Mouse (Mus musculus) T-helper 1 cell (primary cell): ENCODE measurements at regions not wholly inside any gene's neighbourhood (a gene's known extent, or its start where the extent isn't known, plus 50 kb on each side); places are given as distances from the start of the nearest gene placed in this dataset.

Experiments used
- in situ Hi-C: fragments of 300-600 bp; cut with MboI, MseI; formaldehyde crosslinking; loops from one replicate; pipeline ENCODE4 v1.15.1; 2025; ENCODE audit warnings: high pct_unique_total_duplicates

DNA sequence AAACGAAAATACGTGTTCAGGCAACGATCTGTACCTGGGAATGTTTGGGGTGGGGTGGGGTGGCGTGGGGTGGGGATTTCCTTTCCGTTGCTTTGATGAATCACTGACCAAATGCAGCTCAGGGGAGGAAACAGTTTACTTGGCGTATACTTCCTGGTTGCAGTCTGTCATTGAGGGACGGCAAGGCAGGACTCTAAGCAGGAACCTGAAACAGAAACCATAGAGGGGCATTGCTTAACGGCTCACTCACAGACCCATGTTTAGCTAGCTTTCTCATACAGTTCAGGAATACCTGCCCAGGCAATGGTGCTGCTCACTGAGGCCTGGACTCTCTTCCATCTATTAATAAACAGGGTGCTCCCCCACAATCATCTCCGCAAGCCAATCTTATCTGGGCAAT lies 55.1 kb upstream of the Smox start:
- in situ Hi-C loops, result no loop called here

DNA sequence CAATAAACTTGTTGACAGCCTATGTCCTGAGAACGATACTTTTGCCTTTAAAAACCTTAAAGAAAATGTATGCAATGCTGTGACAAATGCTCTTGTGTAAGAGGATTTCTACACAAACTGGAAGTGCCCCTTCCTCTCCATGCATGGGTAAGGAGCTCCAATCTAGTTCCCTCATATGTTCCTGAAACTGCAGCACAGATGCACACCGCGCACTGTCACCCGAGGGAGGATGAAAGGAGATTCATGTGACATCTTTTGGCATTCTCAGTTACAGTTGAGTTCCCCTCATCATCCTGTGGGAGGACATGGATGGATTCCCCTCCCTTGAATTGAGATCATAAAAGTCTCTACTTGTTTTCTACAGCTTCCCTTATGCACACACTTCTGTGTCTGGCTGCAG lies 60.8 kb upstream of the Smox start:
- in situ Hi-C loops, result loop anchor here (5.0 kb wide), 1 partner anchor 77 kb away; no protein-coding TSS in a partner anchor

GRCm38 (mm10) chr2:131428089-131428488 lies 63.2 kb upstream of the Smox start:
- in situ Hi-C loops, result no loop called here

DNA sequence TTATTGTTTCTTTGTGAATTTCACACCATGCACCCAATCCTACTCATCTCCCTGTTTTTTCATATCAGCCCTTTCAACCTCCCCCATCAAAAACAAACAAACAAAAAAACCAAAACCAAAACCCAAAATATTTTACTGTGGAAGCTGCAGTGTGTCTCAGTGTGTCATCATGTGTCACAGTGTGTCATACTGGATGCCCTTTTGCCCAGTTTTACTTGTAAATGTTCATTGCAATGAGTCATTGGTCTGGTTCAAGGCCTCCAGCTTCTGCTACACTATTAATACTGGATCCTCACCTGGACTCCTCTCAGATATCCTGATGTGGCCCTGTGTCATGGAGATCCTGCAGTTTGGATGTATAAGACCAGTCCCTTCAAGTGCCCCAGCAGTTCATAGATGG lies 64.4 kb upstream of the Smox start:
- in situ Hi-C loops, result no loop called here

DNA sequence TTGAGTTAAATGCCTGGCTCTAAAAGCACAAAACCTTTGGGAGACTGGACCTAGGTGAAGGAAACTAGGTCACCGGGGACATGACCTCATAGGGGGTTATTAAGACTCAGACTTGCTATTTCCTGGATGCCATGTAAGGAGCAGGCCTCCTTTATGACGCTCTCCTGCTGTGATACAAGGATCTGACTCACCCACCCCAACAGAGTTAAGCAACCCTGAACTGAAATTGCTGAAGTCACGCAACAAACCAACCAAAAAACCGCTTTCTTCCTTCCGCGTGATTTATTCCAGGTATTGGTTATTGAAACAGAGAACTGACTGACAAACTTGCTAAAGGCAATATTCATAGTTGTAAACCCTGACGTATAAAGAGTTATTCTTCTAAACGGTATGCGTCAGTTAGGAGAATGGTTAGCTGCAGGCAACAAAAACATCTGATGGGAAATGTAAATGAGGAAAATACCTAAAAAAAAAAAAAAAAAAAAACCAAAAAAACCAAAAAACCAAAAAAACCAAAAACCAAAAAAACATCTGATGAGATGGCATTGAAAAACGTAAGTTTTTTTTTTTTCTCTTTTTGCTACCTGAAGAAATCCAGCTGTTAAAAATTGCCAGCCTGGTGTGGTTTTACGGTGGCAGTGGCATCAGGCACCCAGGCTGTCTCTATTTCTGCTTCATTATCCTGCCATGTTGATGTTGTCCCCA lies 67.5 kb upstream of the Smox start:
- in situ Hi-C loops, result no loop called here

DNA sequence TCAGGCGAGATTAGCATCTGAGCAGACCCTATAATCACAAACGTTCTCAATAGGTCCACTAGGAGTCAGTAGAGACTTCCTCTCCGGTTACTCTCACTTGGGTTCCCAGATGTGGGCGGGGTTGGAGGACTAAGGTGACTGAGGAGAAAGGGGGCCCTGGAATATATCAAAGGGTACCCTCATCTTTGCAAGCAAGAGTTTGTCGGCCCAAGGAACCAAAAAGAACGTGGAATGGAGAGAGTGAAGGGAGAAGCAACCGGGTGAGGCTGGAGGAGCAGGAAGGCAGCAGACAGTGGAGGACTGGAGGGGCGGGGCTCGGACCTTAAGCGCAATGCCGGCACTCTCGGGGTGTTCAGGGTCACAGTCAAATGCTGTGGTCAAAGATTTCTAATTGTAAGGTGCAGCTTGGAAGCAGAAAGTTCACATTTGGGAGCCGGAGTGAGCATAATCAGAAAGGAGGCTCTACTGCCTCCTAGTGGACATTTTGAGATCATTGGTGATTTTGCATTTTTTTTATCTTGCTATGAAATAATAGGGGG lies 68.3 kb upstream of the Smox start:
- in situ Hi-C loops, result no loop called here

DNA sequence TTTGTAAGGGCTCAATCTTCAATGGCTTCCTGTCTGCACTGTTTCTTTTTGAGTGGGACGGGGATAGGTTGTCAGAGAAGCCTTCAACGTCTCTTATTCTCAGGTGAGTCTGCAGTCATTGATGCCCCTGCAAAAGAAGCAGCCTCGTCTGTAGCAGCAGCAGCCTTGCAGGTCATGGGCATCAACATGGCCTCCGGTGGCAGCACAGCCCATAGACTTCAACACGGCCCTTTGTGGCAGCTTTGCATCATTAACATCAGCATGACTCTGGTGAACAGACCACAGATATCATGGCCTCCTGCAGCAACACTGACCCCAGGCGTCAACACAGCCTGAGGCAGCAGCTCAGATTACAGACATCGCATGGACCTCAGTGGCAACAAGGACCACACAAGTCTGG lies 65.4 kb upstream of the Rnf24 start:
- in situ Hi-C loops, result loop anchor here (5.0 kb wide), 1 partner anchor 321 kb away; no protein-coding TSS in a partner anchor

DNA sequence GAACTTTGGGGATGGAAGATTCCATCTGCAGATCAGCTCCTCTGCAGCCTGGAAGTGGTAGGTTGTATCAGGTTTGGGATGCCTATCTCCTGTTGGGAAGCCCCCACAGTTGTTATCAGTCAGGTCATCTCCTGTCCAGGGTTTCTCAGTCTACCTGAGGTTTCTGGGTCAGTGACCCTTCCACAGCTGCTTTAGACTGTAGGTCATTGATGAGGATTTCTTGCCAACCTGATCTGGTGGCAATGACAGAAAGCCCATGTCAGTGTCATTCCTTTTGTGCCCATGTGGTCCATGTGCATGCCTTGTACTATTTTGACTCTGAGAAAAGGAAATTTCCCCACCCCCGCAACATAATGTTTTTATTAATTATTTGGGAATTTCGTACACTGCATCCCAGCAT lies 64.8 kb upstream of the Rnf24 start:
- in situ Hi-C loops, result loop anchor here (5.0 kb wide), 1 partner anchor 320 kb away; no protein-coding TSS in a partner anchor

DNA sequence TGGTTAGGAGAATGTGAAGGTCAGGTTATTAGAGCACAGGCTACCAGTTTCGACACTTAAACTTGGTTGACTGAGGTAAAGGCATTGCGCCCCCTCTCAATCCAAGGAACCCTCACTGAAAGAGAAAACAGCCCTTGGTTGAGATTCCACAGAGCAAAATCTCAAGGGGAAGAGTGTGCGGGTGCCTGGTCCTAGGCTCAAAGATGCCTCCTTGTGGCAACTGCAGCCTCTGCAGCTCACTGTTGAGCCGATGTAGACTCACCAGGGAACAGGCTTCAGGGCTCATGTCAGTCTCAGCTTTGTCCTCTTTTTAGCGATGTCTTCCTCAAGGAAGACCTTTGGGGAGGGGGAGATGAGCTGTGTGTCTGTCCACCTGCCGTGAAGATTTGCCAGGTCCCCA lies 63.8 kb upstream of the Rnf24 start:
- in situ Hi-C loops, result loop anchor here (5.0 kb wide), 1 partner anchor 319 kb away; no protein-coding TSS in a partner anchor

GRCm38 (mm10) chr2:131410906-131411520 lies 58.3 kb upstream of the Rnf24 start:
- in situ Hi-C loops, result no loop called here

DNA sequence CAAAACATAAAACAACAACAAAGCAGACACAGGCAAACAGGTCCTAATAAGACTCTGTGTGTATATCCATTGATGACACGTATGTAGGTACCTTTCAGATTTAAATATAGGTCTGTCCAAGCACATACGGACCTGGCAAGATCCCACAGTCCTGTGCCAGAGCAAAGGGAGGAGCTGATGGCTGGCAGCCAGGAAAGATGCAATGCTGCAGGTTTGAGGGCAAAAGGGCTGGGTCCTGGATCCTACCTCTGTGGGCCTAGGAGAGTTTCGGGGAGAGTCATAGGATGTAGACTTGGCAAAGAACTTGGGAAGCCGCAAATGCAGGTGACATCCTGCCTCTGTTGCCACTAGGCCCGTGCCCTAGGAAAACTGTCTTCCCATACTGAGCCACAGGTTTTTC lies 54.6 kb upstream of the Rnf24 start:
- in situ Hi-C loops, result no loop called here

DNA sequence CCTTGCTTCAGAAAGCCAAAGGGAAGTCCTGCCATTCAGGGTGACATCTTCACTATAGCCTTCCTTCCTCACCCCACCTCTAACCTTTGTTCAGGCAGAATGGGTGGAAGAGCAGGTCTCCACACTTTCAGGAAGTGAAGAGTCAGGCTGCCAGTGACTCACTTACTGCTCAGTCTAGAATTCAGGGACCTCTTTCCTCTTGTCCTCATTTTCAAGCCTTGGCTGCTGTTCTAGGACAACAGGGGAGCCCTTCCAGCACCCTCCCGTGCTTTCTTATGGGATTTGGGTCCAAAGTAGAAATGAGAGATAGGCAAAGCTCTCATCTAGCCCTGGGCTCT lies 51.5 kb upstream of the Rnf24 start:
- in situ Hi-C loops, result no loop called here

DNA sequence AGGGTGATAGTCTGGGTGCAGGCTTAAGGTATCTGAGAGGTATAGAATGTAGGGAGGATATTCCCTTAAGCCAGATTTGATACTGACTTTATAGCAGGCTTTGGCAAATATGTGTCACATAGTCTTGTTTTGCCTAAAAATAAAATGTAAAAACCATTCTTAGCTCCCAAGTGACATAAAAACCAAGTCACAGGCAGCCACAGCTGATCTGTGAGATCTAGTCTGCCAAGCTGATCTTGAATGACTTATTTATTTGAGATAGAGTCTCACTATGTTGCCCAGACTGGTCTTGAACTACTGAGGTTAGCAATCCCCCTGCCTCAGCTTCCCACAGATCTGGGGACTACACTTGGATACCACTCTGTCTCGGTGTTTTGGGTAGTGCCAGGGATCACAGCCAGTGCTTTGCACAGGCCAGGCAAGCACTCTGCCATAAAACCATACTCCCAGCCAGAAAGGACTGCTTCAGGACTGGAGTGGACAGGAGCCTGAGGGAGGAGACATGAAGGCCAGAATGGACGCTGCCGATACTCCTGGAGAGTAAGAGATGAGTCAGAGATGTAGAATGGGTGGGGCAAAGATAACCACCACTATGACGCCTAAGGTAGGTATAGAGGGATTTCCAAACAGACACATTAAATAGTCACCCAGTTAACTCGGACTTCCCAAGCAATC lies 51.0 kb upstream of the Rnf24 start:
- in situ Hi-C loops, result no loop called here
